In the genomic region with DNA sequence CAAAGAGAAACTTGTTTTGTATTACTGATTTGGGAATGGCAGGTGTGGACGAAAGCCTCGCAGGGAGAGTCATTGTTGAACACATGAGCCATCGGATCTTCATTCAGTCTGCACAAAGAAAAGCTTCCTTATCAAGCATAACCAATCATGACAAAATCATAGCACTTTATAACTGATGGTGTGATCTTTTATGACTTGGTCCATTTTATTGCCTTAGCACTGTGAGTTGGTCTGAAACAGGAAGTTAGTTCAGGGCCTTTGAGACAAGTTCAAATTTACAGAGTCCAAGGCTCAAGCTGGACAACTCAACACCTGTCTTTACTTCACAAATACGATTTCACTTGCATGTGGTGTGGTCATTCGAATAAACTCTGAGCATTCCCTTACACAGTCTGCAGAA, we compare ENCODE assay signal across 26 mouse cellular contexts.
"Had no signal": no experiment of that assay in that cellular context is flagged by ENCODE, and none has a peak within 500 bp of the region (broad histone marks: within the 10 kb centered on the region; RNA-seq: fewer than 3 reads in every experiment).

No protein-coding gene starts in this region.

- H3K4me1 ChIP-seq: heart, embryonic 13.5 days; heart, embryonic 15.5 days; hindbrain, embryonic 10.5 days; limb, embryonic 13.5 days; limb, embryonic 15.5 days; liver, embryonic 12.5 days had no signal

- H3K4me3 ChIP-seq: gastrocnemius, adult 2 months; heart, adult 2 months; heart, embryonic 13.5 days; heart, embryonic 15.5 days; hindbrain, embryonic 10.5 days; hindbrain, embryonic 12.5 days; limb, embryonic 13.5 days; limb, embryonic 15.5 days; liver, embryonic 12.5 days had no signal

- H3K27me3 ChIP-seq: heart, embryonic 15.5 days; hindbrain, embryonic 12.5 days; limb, embryonic 13.5 days; limb, embryonic 15.5 days; liver, embryonic 12.5 days had no signal

- H3K4me2 ChIP-seq: heart, embryonic 11.5 days; heart, embryonic 13.5 days; heart, embryonic 15.5 days; hindbrain, embryonic 12.5 days; hindbrain, embryonic 14.5 days; limb, embryonic 13.5 days; limb, embryonic 15.5 days; liver, embryonic 12.5 days had no signal

- H3K9me3 ChIP-seq: heart, embryonic 13.5 days; heart, embryonic 15.5 days; hindbrain, embryonic 10.5 days; hindbrain, embryonic 12.5 days; limb, embryonic 13.5 days; limb, embryonic 15.5 days; liver, embryonic 12.5 days had no signal

- DNase-seq: gastrocnemius, adult 2 months; gastrocnemius, postnatal 10 days; gastrocnemius, postnatal 25 days; heart, adult 2 months; heart, postnatal 14 days; heart, postnatal 4 days; kidney, adult 18-20 months; kidney, adult 8-10 months; kidney, postnatal 10 days; kidney, postnatal 25 days; kidney, postnatal 4 days; layer of hippocampus, adult 9-11 months; layer of hippocampus, postnatal 36 days; left cerebral cortex, postnatal 4 days had no signal

- ATAC-seq: hindbrain, embryonic 16.5 days; inflammation-experienced regulatory T-cells, adult 6 months; liver, embryonic 12.5 days had no signal

- H3K27ac ChIP-seq: gastrocnemius, adult 2 months; heart, adult 2 months; heart, embryonic 13.5 days; heart, embryonic 15.5 days; hindbrain, embryonic 10.5 days; hindbrain, embryonic 12.5 days; hindbrain, embryonic 14.5 days; limb, embryonic 13.5 days; limb, embryonic 15.5 days; liver, embryonic 12.5 days; liver, embryonic 14.5 days had no signal

- H3K36me3 ChIP-seq: heart, embryonic 13.5 days; heart, embryonic 15.5 days; hindbrain, embryonic 10.5 days; hindbrain, embryonic 12.5 days; limb, embryonic 13.5 days; limb, embryonic 15.5 days; liver, embryonic 12.5 days had no signal

- H3K9ac ChIP-seq: heart, embryonic 13.5 days; heart, embryonic 15.5 days; hindbrain, embryonic 12.5 days; hindbrain, embryonic 14.5 days; limb, embryonic 13.5 days; limb, embryonic 15.5 days; liver, embryonic 12.5 days; liver, embryonic 14.5 days had no signal
